Mouse (Mus musculus) embryonic facial prominence, embryonic 13.5 days (tissue): ENCODE results near the gene Chrne. TPM values are rescaled to one million over a fixed set of nuclear protein-coding genes. Genes with fewer than 3 reads are reported as not detected.

ENCODE experiments used
- ATAC-seq: fragments of 200-750 bp; cut with Nextera tagmentation; 2 replicates; pipeline ENCODE4 v1.8.0; 2017; ENCODE audit warnings: low read depth; ENCODE audit not compliant: insufficient number of reproducible peaks, insufficient read depth, low FRiP score, low TSS enrichment
- H3K27ac ChIP-seq: fragments of 300-500 bp; sonication (generic); 2 replicates; pipeline ENCODE4 v1.5.1; 2015; ENCODE audit warnings: moderate library complexity, mild to moderate bottlenecking, inconsistent platforms
- H3K27me3 ChIP-seq: fragments of 300-500 bp; sonication (generic); 2 replicates; pipeline ENCODE4 v1.6.1; 2015; ENCODE audit warnings: mild to moderate bottlenecking, inconsistent platforms
- H3K36me3 ChIP-seq: fragments of 300-500 bp; sonication (generic); 2 replicates; pipeline ENCODE4 v1.6.1; 2015; ENCODE audit warnings: mild to moderate bottlenecking, inconsistent platforms
- H3K4me1 ChIP-seq: fragments of 300-500 bp; sonication (generic); 2 replicates; pipeline ENCODE4 v1.6.1; 2015; ENCODE audit warnings: inconsistent platforms
- H3K4me2 ChIP-seq: fragments of 300-500 bp; sonication (generic); 2 replicates; pipeline ENCODE4 v1.6.1; 2015; ENCODE audit warnings: moderate library complexity, mild to moderate bottlenecking, inconsistent platforms
- H3K4me3 ChIP-seq: fragments of 300-500 bp; sonication (generic); 2 replicates; pipeline ENCODE4 v1.5.1; 2015; ENCODE audit warnings: mild to moderate bottlenecking, inconsistent platforms
- H3K9ac ChIP-seq: fragments of 300-500 bp; sonication (generic); 2 replicates; pipeline ENCODE4 v1.6.1; 2015; ENCODE audit warnings: mild to moderate bottlenecking, inconsistent platforms
- H3K9me3 ChIP-seq: fragments of 300-500 bp; sonication (generic); 2 replicates; pipeline ENCODE4 v1.6.1; 2016; ENCODE audit warnings: inconsistent platforms
- whole genome bisulfite sequencing: fragments of 180-500 bp; shearing (Covaris S2); methylation state at CpG from one replicate; pipeline ENCODE4 v1.1.7; 2015; ENCODE audit warnings: mixed read lengths; 5-methylcytosine and 5-hydroxymethylcytosine counted together
- polyA plus RNA-seq: library from polyadenylated mRNA; unstranded; fragments of >200 nt; fragmentation: Nextera tagmentation; extraction: Ambion mirVana; gene quantifications from 2 replicates; pipeline ENCODE4 v1.2.1, GENCODE M21; 2015

Gene Chrne
- polyA plus RNA-seq, 1 experiment from 2014 or later = not detected

DNA sequence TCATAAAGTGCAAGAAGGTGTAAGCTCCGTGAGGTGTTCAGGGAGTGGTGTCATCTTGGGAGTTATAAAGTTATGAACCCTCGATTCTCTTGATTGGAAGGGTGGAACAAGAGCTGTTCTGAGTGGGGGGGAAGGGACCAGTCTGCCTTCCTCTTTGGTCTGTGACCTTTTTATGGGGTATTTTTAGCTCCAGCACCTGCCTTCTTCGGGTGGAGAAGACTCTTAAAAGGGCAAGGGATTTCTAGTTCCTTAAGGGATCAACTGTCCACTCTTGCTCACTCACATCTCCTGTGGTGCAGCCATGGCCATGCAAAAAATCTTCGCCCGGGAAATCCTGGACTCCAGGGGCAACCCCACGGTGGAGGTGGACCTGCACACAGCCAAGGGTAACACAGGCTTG lies 38.6 kb upstream of the Chrne start:
- no peak for ATAC-seq
- Histone ChIP-seq H3K9me3 (no peaks in the 10 kb centered on the region), H3K9ac (peak overlapping the region; percentile 100; the same call in 1 of the 2 replicates), H3K4me1 (peaks cover 39% of the 10 kb centered on the region), H3K27ac (peak overlapping the region; percentile 97), H3K36me3 (peaks cover 24% of the 10 kb centered on the region), H3K4me3 (no peak overlapping the region), H3K27me3 (no peaks in the 10 kb centered on the region), H3K4me2 (peak overlapping the region; percentile 97; the same call in 1 of the 2 replicates)
- 44% methylated on average over 6 of the region's 6 CpGs for WGBS

DNA sequence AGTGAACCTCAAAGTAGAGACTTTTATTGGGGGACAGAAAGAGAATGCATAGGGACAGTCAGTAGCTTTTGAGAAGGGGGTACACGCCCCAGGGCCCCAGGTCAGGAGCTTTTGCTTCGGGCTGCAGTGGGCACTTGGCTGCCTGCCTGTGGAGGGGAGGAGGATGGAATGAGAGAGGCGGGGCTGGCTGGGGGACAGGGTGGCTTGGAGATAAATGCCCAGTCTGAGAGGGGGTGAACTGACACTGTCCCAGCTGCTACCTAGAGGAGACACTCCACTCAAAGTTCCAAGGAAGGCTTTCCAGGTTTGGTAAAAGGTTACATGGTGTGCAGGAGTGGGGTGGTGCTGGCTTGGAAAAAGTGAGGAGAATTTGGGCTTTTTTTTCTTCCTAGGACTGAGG lies 37.9 kb upstream of the Chrne start, which contains the start of gene Eno3:
Eno3 (plus strand) TSS at position 239 of the 400 bp plus-strand sequence.
- WGBS = 12% methylated on average over 3 of the region's 3 CpGs
- H3K4me2 ChIP-seq = peak within 1 kb of the TSS; percentile 97
- peaks cover 46% of the 10 kb centered on the region for H3K4me1 ChIP-seq
- H3K4me3 ChIP-seq = peak within 1 kb of the TSS; percentile 100
- H3K9me3 ChIP-seq = no peaks in the 10 kb centered on the region
- H3K36me3 ChIP-seq = peaks cover 24% of the 10 kb centered on the region
- H3K27ac ChIP-seq = peak within 1 kb of the TSS; percentile 97
- H3K27me3 ChIP-seq = no peaks in the 10 kb centered on the region
- peak within 1 kb of the TSS; percentile 100 for H3K9ac ChIP-seq
- no peak for ATAC-seq

DNA sequence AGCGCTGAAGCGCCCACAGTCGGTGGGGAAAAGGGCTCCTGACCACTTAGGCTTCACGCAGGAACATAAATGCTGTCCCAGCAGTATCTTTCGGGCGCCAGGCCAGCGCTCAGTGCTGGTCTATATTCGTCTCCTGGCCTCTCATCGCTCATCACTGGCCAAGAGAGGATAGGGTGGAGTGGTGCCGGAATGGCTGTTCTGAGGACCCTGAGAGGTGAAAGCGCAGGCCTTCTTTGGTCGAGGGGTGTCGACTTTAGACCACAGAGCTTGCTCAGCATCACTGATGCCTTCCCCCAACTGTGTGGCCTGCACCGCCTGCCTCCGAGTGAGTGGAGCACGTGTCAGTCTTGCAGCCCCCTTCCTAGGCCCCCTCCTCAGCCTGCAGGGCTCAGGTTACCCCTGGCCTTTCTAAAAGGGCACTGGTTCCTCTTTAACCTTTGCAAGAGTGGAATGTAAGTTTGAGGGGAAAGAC lies 37.5 kb upstream of the Chrne start:
- peaks cover 25% of the 10 kb centered on the region for H3K36me3 ChIP-seq
- H3K4me1 ChIP-seq = peaks cover 49% of the 10 kb centered on the region
- H3K27ac ChIP-seq = peak overlapping the region; percentile 97
- H3K4me2 ChIP-seq = peak overlapping the region; percentile 97
- ATAC-seq = 0 out of 2 replicates have a peak, but pooled peaks have one; percentile 17
- WGBS = 5% methylated on average over 16 of the region's 16 CpGs
- peak overlapping the region; percentile 100 for H3K9ac ChIP-seq
- H3K9me3 ChIP-seq = no peaks in the 10 kb centered on the region
- H3K4me3 ChIP-seq = peak overlapping the region; percentile 100
- H3K27me3 ChIP-seq = no peaks in the 10 kb centered on the region

DNA sequence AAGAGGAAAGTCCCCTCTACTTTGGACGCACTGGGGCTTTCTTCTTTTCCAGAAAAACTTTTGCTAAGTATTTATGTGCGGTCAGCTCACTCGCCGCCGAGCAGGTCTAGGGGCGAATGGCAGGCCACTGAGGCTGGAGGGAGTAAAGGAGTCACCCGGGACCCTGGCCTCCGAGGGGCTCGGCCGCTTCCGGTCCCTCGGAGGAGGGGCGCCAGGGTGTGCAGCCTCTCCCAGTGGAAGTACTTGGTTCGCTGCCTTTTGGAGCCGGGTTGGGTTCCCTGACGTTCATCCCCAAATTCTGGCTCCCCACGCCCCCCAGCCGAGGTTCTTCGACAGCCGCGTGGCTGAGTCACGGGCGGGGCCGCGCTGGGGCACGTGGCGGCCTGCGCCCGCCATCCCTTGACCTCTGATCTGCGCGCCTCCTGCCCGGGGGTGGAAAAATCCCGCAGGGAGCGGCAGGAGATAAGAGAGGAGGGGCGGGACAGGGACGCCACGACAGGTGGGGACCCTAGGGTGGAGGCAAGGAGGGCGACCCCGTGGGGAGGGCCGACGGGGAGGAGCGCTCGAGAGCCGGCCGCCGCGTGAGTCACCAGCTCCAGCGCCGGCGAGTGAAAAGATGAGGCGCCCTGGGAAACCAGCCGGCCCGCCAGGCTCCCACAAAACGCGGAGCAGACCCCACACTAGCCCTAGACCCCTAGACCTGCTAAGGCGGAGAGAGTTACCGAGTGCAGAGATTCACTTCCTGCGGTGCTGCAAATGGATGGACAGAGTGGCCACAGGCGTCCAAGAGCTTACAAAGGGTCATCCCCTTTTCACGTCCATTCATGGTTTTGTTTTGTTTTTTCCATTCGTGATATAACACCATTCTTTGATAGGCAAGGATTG lies 36.8 kb upstream of the Chrne start:
- peaks cover 26% of the 10 kb centered on the region for H3K36me3 ChIP-seq
- H3K4me1 ChIP-seq = peaks cover 56% of the 10 kb centered on the region
- H3K9me3 ChIP-seq = no peaks in the 10 kb centered on the region
- H3K4me2 ChIP-seq = peak overlapping the region; percentile 97
- WGBS = under 1% methylated on average over 61 of the region's 61 CpGs
- 0 out of 2 replicates have a peak, but pooled peaks have one; percentile 10 for ATAC-seq
- peak overlapping the region; percentile 100 for H3K9ac ChIP-seq
- peak overlapping the region; percentile 97 for H3K27ac ChIP-seq
- H3K27me3 ChIP-seq = no peaks in the 10 kb centered on the region
- H3K4me3 ChIP-seq = peak overlapping the region; percentile 100

DNA sequence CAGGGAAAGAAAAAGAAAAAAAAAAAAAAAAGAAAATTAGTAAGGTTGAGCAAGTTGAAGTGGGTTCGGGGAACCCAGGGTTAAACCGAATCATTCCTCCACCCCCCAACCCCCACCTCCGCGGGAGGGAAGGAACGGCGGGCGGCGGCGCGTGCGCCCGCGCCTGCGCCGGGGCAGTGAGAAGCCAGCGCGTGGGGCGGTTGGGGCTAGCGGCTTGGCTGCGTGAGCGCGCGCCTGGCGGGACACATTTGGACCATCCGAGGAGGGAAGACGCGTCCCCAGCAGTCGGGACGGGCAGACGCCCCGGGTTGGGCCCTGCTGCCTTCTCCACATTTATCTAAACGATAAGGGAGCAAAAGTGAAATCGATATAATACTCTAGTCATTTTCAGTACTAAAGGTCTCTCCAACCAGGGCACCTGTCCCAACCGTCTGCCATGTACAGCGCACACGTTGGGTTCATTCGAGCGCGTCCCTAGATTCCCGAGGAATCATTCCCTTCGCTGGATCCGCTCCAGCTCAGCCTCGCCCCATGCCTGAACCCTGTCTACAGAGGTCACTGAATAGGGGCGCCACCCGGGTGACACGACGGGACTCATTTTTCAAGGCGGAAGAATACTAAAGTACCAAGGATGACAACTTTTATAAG lies 36.0 kb upstream of the Chrne start:
- Histone ChIP-seq H3K9ac (peak overlapping the region; percentile 100), H3K27ac (peak overlapping the region; percentile 97), H3K4me1 (peaks cover 62% of the 10 kb centered on the region), H3K4me3 (peak overlapping the region; percentile 100), H3K9me3 (no peaks in the 10 kb centered on the region), H3K27me3 (no peaks in the 10 kb centered on the region), H3K36me3 (peaks cover 29% of the 10 kb centered on the region), H3K4me2 (peak overlapping the region; percentile 97)
- no peak for ATAC-seq
- WGBS = 1% methylated on average over 40 of the region's 48 CpGs

DNA sequence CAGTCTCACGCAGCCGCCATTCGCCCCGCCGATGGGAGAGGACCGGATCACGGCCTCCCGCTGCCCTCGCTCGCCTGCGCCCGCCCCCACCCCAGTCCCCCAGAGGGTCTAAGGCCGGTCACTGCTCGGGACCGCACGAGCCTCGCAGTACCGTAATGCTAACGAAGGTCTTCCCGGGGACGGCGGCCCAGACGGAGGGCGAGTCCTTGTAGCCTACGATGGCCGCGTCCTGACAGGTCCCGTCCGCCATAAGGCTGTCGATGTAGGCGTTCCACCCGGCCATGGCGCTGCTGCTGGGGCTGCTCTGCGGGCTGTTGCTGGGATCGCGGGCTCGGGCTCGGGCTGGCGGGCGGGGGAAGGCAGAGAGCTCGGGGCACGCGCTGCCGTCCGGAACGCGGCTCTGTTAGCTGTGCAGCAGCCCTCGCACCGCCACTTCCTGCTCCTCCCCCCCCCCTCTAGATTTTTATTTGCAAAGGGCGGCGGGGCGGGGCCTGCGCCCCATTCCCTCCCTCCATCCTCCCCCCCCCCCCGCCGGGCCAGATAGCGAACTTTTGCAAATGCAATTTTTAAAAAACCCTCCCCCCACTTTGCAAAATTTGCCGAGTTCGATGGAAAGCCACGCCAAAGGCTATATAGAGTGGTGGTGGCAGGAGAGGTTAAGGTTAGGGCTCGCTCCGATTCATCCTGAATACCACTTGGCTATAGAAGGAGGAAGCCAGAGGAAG lies 35.3 kb upstream of the Chrne start, which contains the start of gene Pfn1:
Pfn1 (minus strand) TSS at position 447 of the 725 bp plus-strand sequence.
- H3K27ac ChIP-seq = peak within 1 kb of the TSS; percentile 97
- H3K9me3 ChIP-seq = no peaks in the 10 kb centered on the region
- peak within 1 kb of the TSS; percentile 97 for H3K4me2 ChIP-seq
- ATAC-seq = peak; percentile 33; the same call in 1 of the 2 replicates
- peaks cover 69% of the 10 kb centered on the region for H3K4me1 ChIP-seq
- peak within 1 kb of the TSS; percentile 100 for H3K4me3 ChIP-seq
- no peaks in the 10 kb centered on the region for H3K27me3 ChIP-seq
- 0% methylated on average over 60 of the region's 61 CpGs for WGBS
- H3K9ac ChIP-seq = peak within 1 kb of the TSS; percentile 100
- H3K36me3 ChIP-seq = peaks cover 36% of the 10 kb centered on the region

DNA sequence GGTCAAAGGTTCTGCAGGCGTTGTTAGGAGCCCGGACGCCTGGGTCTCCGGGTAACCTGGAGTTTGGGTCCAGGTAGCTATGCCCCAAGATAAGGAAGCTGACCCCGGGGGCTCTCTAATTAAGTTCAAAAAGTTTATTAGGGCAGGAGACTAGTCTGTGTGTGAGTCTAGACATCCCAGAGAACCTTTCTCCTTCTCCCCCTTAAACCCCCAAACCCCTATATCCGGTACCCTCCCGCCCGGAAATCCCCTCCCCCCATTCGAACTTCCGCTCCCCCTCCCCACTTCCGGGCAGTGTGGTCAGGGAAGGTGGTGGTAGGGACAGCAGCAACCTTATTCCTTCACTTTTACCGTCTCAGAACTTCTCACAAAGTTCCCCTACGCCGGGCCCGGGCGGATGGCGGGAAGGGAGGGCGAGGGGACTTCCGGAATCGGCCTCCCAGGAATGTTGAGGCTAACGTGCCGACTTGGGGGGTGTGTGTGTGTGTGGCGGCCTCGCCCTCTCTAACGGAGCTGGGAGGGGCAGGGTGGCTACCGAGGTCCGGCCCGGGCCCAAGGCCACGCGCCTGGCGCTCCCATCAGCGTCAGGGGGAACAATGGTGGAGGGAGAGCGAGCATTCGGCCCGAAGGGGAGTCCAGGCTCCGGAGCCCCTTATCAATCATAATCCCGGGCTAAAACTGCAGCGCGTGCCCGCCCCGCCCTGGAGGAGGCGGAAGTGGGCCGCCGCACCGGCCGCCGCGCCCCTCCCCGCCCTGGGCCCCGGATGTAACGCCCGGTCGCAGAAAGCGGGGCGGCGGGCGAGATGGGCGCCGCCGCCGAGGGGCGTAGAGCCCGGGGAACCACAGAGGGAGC lies 34.6 kb upstream of the Chrne start:
- no peaks in the 10 kb centered on the region for H3K27me3 ChIP-seq
- H3K27ac ChIP-seq = peak overlapping the region; percentile 97
- under 1% methylated on average over 59 of the region's 63 CpGs for WGBS
- H3K4me1 ChIP-seq = peaks cover 73% of the 10 kb centered on the region
- peaks cover 44% of the 10 kb centered on the region for H3K36me3 ChIP-seq
- ATAC-seq = peak; percentile 29; the same call in 1 of the 2 replicates
- peak overlapping the region; percentile 97 for H3K4me2 ChIP-seq
- H3K9me3 ChIP-seq = no peaks in the 10 kb centered on the region
- peak overlapping the region; percentile 100 for H3K4me3 ChIP-seq
- peak overlapping the region; percentile 100 for H3K9ac ChIP-seq

DNA sequence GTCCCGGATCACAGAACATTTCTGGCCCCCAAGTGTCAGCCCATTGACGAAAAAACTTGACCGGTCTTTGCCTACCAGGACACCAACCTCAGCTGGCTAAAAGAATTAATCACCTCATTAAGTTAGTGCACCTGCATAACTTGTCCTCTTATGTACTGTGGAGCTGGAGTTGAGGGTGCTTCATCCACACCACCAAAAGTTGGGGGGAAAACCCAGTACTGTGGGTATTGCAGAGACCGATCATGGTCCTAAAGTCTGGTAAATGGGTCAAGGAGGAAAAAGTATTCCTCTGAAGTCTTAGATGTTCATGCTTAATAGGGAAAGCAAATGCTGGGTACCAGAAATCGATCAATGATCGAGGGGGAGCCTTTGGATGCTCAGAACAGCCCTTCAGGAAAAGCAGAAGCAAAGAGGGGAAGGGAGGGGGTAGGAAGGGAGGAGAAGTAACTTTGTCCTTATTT lies 33.9 kb upstream of the Chrne start:
- H3K9me3 ChIP-seq = no peaks in the 10 kb centered on the region
- peak overlapping the region; percentile 97 for H3K4me2 ChIP-seq
- peak overlapping the region; percentile 97 for H3K27ac ChIP-seq
- ATAC-seq = no peak
- peak overlapping the region; percentile 100 for H3K4me3 ChIP-seq
- H3K4me1 ChIP-seq = peaks cover 73% of the 10 kb centered on the region
- peak overlapping the region; percentile 100 for H3K9ac ChIP-seq
- H3K36me3 ChIP-seq = peaks cover 47% of the 10 kb centered on the region
- 46% methylated on average over 6 of the region's 6 CpGs for WGBS
- H3K27me3 ChIP-seq = no peaks in the 10 kb centered on the region

DNA sequence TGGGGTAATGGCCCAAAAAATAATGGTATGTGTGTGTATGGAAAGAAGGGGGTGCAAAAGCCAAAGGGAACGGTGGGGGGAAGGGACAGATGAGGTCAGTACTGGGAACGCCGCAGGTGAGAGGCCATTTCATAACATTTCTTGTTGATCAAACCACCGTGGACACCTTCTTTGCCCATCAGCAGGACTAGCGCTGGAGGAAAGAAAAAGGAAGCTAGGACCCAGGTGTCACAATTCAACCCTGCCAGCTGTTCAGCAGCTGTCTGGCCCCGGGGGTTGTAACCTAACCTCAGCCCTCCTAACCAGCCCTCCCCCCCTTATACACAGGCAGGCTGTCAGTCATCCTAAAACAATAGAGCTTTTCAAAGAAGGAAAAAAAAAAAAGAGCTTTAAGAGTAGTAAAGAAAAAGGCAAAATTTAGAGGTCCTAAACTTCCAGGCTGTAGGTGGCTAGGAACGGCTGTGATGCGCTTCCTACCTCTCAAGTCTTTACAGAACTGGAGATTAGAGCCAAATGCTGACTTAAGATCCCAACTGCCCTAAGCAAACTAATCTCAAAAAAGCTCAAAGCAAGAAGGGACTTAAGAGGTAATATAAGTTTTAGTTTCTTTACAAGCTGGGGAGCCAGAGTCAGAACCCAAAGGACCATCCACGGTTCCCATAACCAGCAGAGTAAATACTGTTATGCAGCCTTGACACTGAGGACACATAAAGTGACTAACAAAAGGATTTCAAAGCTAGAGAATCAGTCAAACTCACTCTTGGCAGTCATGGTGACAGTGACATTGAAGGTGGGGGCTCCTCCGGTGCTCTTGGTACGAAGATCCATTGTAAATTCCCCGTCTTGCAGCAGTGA lies 33.2 kb upstream of the Chrne start:
- Histone ChIP-seq H3K4me2 (peak overlapping the region; percentile 97), H3K4me1 (peaks cover 69% of the 10 kb centered on the region), H3K9me3 (no peaks in the 10 kb centered on the region), H3K4me3 (peak overlapping the region; percentile 100), H3K27ac (peak overlapping the region; percentile 97), H3K9ac (peak overlapping the region; percentile 100), H3K27me3 (no peaks in the 10 kb centered on the region), H3K36me3 (peaks cover 47% of the 10 kb centered on the region)
- 37% methylated on average over 12 of the region's 12 CpGs for WGBS
- ATAC-seq = no peak
